Mouse (Mus musculus) heart, adult 18-20 months (tissue): ENCODE data around the gene Ntrk2. TPM values are rescaled to one million over a fixed set of nuclear protein-coding genes. Genes with fewer than 3 reads are reported as not detected.

Experiments
- total RNA-seq, 2 experiments: library from RNA; stranded (reverse); gene quantifications; 2 replicates each; pipeline ENCODE4 v1.2.3; 2021

Ntrk2 gene
- total RNA-seq, 2 experiments from 2014 or later: 1.2 to 4.8 TPM

Other genes with a start within 250 kb of the Ntrk2 start
- gene Slc28a3, start 195.7 kb upstream of the Ntrk2 start, total RNA-seq: under 1 TPM in 1 of 2 experiments, not detected in 1; 0.13 TPM